Mouse (Mus musculus): ENCODE results near the gene Dok3. TPM values are rescaled to one million over a fixed set of nuclear protein-coding genes. Genes with fewer than 3 reads are reported as not detected.

The Dok3 gene
- total and polyA plus RNA-seq, 3 experiments, result 9.0 to 38.4 (median 30.3) TPM

DNA sequence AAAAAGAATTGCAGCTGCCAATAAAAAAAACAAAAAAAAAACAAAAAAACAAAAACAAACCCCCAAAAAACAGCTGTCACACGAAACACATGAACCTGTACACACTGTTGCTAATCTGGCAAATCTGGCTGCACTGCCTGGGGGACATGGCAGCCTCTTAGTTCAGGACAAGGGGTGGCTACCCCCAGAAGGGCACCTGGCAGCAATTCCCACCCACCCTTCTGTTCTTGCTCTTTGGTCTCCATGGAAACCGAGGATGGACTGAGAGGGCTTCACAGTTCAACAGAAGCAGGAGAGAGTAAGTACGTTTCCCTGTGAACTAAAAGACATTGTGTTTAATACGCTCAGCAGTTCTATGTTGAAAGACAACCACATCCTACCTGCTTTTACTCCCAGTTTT lies 33.4 kb downstream of the Dok3 start:
- Histone ChIP-seq H3K4me1 (ENCODE audit: control insufficient read depth in 1 of 2, insufficient read depth in 2 of 2) (no peaks in the 10 kb centered on the region), H3K4me2 (ENCODE audit: insufficient read depth, low read depth, poor library complexity, severe bottlenecking) (no peak overlapping the region), H3K9me3 (replicated peaks; ENCODE audit: low read length) (no peaks in the 10 kb centered on the region), H3K36me3 (replicated peaks in 1 of 2; ENCODE audit: control insufficient read depth in 1 of 2, insufficient read depth in 1 of 2, low read length in 1 of 2) (peaks cover 4 to 39% of the 10 kb centered on the region in 2 experiments), H3K27me3 (replicated peaks) (peaks cover 32% of the 10 kb centered on the region), H3K9ac (ENCODE audit: insufficient read depth, low read depth) (no peak overlapping the region), H3K4me3 (replicated peaks in 1 of 3; ENCODE audit: low read depth in 2 of 3, low read length in 2 of 3, poor library complexity in 1 of 3) (no peak overlapping the region), H3K79me2 (replicated peaks; ENCODE audit: control insufficient read depth, extremely low read depth, insufficient read depth, poor library complexity, severe bottlenecking) (no peaks in the 10 kb centered on the region), H3K27ac (ENCODE audit: insufficient read depth, low read depth) (no peak overlapping the region)
- in situ Hi-C loops (cut with MboI; ENCODE audit: low pct_ligation_motif_present, low pct_unique_long_range_greater_than_20kb, low sequenced_read_pairs), result no loop called here
- no peak for TF ChIP-seq USF1 (IDR thresholded peaks at IDR 0.05; ENCODE audit: low read depth, low read length)
- no peak for TF ChIP-seq ZC3H11A (IDR thresholded peaks at IDR 0.05; ENCODE audit: low read depth, low read length)
- no peak for TF ChIP-seq CHD2 (IDR thresholded peaks at IDR 0.05; ENCODE audit: low read length)
- TF ChIP-seq JUND (conservative IDR thresholded peaks at IDR 0.05; ENCODE audit: low read depth, low read length), result no peak
- no peak for TF ChIP-seq PAX5 (IDR thresholded peaks at IDR 0.05; ENCODE audit: low read length)
- TF ChIP-seq EP300 (IDR thresholded peaks at IDR 0.05; ENCODE audit: low read length), result no peak
- no peak for TF ChIP-seq RCOR1 (conservative IDR thresholded peaks at IDR 0.05; ENCODE audit: low read depth, low read length)
- no peak for TF ChIP-seq JUN (IDR thresholded peaks at IDR 0.05; ENCODE audit: insufficient read depth, low read depth, low read length)
- dilution Hi-C loops (cut with MboI; ENCODE audit: extremely low pct_ligation_motif_present, extremely low pct_unique_long_range_greater_than_20kb, low sequenced_read_pairs), result no loop called here
- DNase-seq (ENCODE audit: extremely low read depth), result no peak

DNA sequence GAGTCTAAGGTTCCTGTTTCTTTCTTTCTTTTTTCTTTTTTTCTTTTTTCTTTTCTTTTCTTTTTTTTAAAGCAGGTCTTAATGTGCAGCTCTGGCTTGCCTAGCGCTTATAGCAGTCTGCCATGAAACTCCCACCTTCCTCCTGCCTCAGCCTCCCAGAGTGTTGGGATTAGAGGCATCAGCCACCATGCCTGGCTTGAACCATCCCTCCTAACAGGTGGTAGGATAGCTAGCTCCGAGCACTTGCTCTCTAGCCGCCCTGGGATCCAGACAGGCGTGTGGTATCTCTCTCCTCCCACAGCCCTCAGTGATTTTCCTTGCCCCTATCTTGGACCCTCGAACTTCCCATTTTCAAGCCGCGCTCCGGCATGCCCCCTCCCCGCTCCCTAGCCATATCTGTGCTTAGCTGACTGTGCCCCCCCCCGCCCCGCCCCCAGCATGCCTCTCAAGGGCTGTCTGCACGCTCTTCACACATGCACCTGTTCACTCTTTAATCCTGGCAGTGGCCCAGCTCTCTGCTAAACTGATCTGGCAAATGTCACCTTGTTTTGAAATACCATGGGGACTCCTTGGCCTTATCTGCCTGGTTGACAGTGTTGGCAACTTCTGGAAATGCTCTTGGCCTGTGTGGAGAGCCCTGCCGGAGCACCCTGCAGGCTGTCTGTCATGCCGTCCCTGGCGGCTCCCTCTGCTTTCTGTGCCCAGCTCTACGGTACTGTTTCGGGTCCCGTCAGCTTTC lies 34.0 kb downstream of the Dok3 start:
- in situ Hi-C loops (cut with MboI; ENCODE audit: low pct_ligation_motif_present, low pct_unique_long_range_greater_than_20kb, low sequenced_read_pairs) (no loop called here), dilution Hi-C loops (cut with MboI; ENCODE audit: extremely low pct_ligation_motif_present, extremely low pct_unique_long_range_greater_than_20kb, low sequenced_read_pairs) (no loop called here)
- H3K9me3 ChIP-seq (replicated peaks; ENCODE audit: low read length), result no peaks in the 10 kb centered on the region
- H3K79me2 ChIP-seq (replicated peaks; ENCODE audit: control insufficient read depth, extremely low read depth, insufficient read depth, poor library complexity, severe bottlenecking), result no peaks in the 10 kb centered on the region
- H3K4me2 ChIP-seq (ENCODE audit: insufficient read depth, low read depth, poor library complexity, severe bottlenecking), result no peak overlapping the region
- no peak overlapping the region for H3K9ac ChIP-seq (ENCODE audit: insufficient read depth, low read depth)
- no peak for DNase-seq (ENCODE audit: extremely low read depth)
- H3K36me3 ChIP-seq (replicated peaks in 1 of 2; ENCODE audit: control insufficient read depth in 1 of 2, insufficient read depth in 1 of 2, low read length in 1 of 2), result peaks cover 4 to 33% of the 10 kb centered on the region in 2 experiments
- H3K4me3 ChIP-seq (replicated peaks in 1 of 3; ENCODE audit: low read depth in 2 of 3, low read length in 2 of 3, poor library complexity in 1 of 3), result no peak overlapping the region
- no peak overlapping the region for H3K27ac ChIP-seq (ENCODE audit: insufficient read depth, low read depth)
- peaks cover 33% of the 10 kb centered on the region for H3K27me3 ChIP-seq (replicated peaks)
- TF ChIP-seq HCFC1 (IDR thresholded peaks at IDR 0.05; ENCODE audit: low read depth, low read length) (no peak), ZKSCAN1 (IDR thresholded peaks at IDR 0.05; ENCODE audit: borderline replicate concordance, low read depth, low read length) (no peak), E2F4 (IDR thresholded peaks at IDR 0.05; ENCODE audit: insufficient replicate concordance, low read depth, low read length) (no peak), SIN3A (IDR thresholded peaks at IDR 0.05; ENCODE audit: low read length) (no peak), EP300 (IDR thresholded peaks at IDR 0.05; ENCODE audit: low read length) (no peak)
- H3K4me1 ChIP-seq (ENCODE audit: control insufficient read depth in 1 of 2, insufficient read depth in 2 of 2), result no peaks in the 10 kb centered on the region

DNA sequence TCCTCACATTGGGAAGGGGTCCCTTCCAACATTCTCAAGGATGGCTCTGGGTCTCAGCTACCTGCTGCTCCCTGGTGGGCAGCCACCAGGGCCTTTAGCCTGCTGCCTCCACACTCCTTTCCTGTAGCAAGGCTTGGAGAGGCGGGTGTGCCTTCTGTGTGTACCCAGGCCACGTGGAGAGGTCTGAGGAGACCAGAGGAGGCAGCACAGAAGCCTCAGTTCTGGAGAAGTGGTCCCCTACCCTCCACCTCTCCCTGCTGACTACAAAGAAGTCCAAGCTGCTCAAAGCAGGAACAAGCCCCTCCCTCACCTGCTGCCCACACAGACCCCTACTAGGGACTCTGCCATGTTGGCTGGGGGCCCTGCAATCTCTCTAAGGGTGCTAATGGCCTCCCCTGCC lies 34.8 kb downstream of the Dok3 start:
- TF ChIP-seq MXI1 (IDR thresholded peaks at IDR 0.05; ENCODE audit: low read depth, low read length) (no peak), MEF2A (IDR thresholded peaks at IDR 0.05; ENCODE audit: borderline replicate concordance, low read depth, low read length) (no peak), IRF4 (IDR thresholded peaks at IDR 0.05; ENCODE audit: low read depth, low read length) (no peak), ZNF384 (IDR thresholded peaks at IDR 0.05; ENCODE audit: low read depth, low read length) (no peak), USF2 (conservative IDR thresholded peaks at IDR 0.05; ENCODE audit: low read depth, low read length) (no peak), JUN (IDR thresholded peaks at IDR 0.05; ENCODE audit: insufficient read depth, low read depth, low read length) (no peak), NRF1 (IDR thresholded peaks at IDR 0.05; ENCODE audit: low read depth, low read length) (no peak), POLR2A (IDR thresholded peaks at IDR 0.05; ENCODE audit: low read depth, low read length) (no peak), ZC3H11A (IDR thresholded peaks at IDR 0.05; ENCODE audit: low read depth, low read length) (no peak), SMC3 (IDR thresholded peaks at IDR 0.05; ENCODE audit: low read depth, low read length) (no peak), USF1 (IDR thresholded peaks at IDR 0.05; ENCODE audit: low read depth, low read length) (no peak), GABPA (IDR thresholded peaks at IDR 0.05; ENCODE audit: insufficient replicate concordance, low read depth, low read length) (no peak), ELF1 (IDR thresholded peaks at IDR 0.05; ENCODE audit: low read depth, low read length) (no peak), EP300 (IDR thresholded peaks at IDR 0.05; ENCODE audit: low read length) (no peak), UBTF (IDR thresholded peaks at IDR 0.05; ENCODE audit: low read depth, low read length) (no peak), CTCF (conservative IDR thresholded peaks at IDR 0.05 in 1 of 2, IDR thresholded peaks at IDR 0.05 in 1 of 2; ENCODE audit: low read depth in 2 of 2, low read length in 2 of 2) (no peak), ZKSCAN1 (IDR thresholded peaks at IDR 0.05; ENCODE audit: borderline replicate concordance, low read depth, low read length) (no peak)
- dilution Hi-C loops (cut with MboI; ENCODE audit: extremely low pct_ligation_motif_present, extremely low pct_unique_long_range_greater_than_20kb, low sequenced_read_pairs), result no loop called here
- no peak overlapping the region for H3K4me2 ChIP-seq (ENCODE audit: insufficient read depth, low read depth, poor library complexity, severe bottlenecking)
- no peak overlapping the region for H3K4me3 ChIP-seq (replicated peaks in 1 of 3; ENCODE audit: low read depth in 2 of 3, low read length in 2 of 3, poor library complexity in 1 of 3)
- H3K27ac ChIP-seq (ENCODE audit: insufficient read depth, low read depth), result no peak overlapping the region
- in situ Hi-C loops (cut with MboI; ENCODE audit: low pct_ligation_motif_present, low pct_unique_long_range_greater_than_20kb, low sequenced_read_pairs), result no loop called here
- DNase-seq (ENCODE audit: extremely low read depth), result no peak
- no peaks in the 10 kb centered on the region for H3K4me1 ChIP-seq (ENCODE audit: control insufficient read depth in 1 of 2, insufficient read depth in 2 of 2)
- peaks cover 4 to 26% of the 10 kb centered on the region in 2 experiments for H3K36me3 ChIP-seq (replicated peaks in 1 of 2; ENCODE audit: control insufficient read depth in 1 of 2, insufficient read depth in 1 of 2, low read length in 1 of 2)
- no peaks in the 10 kb centered on the region for H3K79me2 ChIP-seq (replicated peaks; ENCODE audit: control insufficient read depth, extremely low read depth, insufficient read depth, poor library complexity, severe bottlenecking)
- H3K9ac ChIP-seq (ENCODE audit: insufficient read depth, low read depth), result no peak overlapping the region
- H3K9me3 ChIP-seq (replicated peaks; ENCODE audit: low read length), result no peaks in the 10 kb centered on the region
- H3K27me3 ChIP-seq (replicated peaks), result peaks cover 37% of the 10 kb centered on the region

Measured in CH12.LX (cell line).